Mouse (Mus musculus) forebrain, embryonic 14.5 days (tissue): ENCODE measurements around the gene Gm9999. TPM values are rescaled to one million over a fixed set of nuclear protein-coding genes. Genes with fewer than 3 reads are reported as not detected.
A peak's percentile ranks its signal among the peaks of the same experiment; 100 is the strongest.

Experiments used
- ATAC-seq: fragments of 200-750 bp; cut with Nextera tagmentation; 2 replicates; pipeline ENCODE4 v1.8.0; 2017; ENCODE audit warnings: mild to moderate bottlenecking, moderate library complexity
- DNase-seq: peaks from one replicate; pipeline ENCODE4 v3.0.0-alpha.2; 2015; ENCODE audit warnings: low spot score
- H3K27ac ChIP-seq: fragments of 300-500 bp; sonication (generic); 2 replicates; pipeline ENCODE4 v1.5.1; 2014; ENCODE audit warnings: low read depth, mild to moderate bottlenecking, control low read depth, low read length, moderate library complexity
- H3K27me3 ChIP-seq: fragments of 300-500 bp; sonication (generic); replicated peaks from 2 replicates; pipeline ENCODE4 v1.6.1; 2014; ENCODE audit warnings: low read length, control low read depth, mixed read lengths; ENCODE audit not compliant: control insufficient read depth, insufficient read depth
- H3K36me3 ChIP-seq: fragments of 300-500 bp; sonication (generic); 2 replicates; pipeline ENCODE4 v1.6.1; 2014; ENCODE audit warnings: low read length, control low read depth; ENCODE audit not compliant: control insufficient read depth, insufficient read depth
- H3K4me1 ChIP-seq: fragments of 300-500 bp; sonication (generic); 2 replicates; pipeline ENCODE4 v1.6.1; 2014; ENCODE audit warnings: antibody characterized with exemption, low read length, control low read depth; ENCODE audit not compliant: control insufficient read depth, insufficient read depth
- H3K4me2 ChIP-seq: fragments of 300-500 bp; sonication (generic); 2 replicates; pipeline ENCODE4 v1.6.1; 2014; ENCODE audit warnings: mild to moderate bottlenecking, control low read depth, low read length
- H3K4me3 ChIP-seq: fragments of 300-500 bp; sonication (generic); 2 replicates; pipeline ENCODE4 v1.5.1; 2014; ENCODE audit warnings: low read depth, low read length, control low read depth
- H3K9ac ChIP-seq: fragments of 300-500 bp; sonication (generic); 2 replicates; pipeline ENCODE4 v1.6.1; 2014; ENCODE audit warnings: mild to moderate bottlenecking, low read length, control low read depth, moderate library complexity
- H3K9me3 ChIP-seq: fragments of 300-500 bp; sonication (generic); replicated peaks from 2 replicates; pipeline ENCODE4 v1.6.1; 2016; ENCODE audit warnings: low read length, control low read depth, mixed read lengths; ENCODE audit not compliant: control insufficient read depth
- WGBS: fragments of 180-500 bp; shearing (Covaris S2); extraction: QIAGEN DNeasy Blood & Tissue Kit; methylation state at CpG from one replicate; pipeline ENCODE4 v1.1.7; 2014; 5-methylcytosine and 5-hydroxymethylcytosine counted together
- polyA plus RNA-seq: library from polyadenylated mRNA; unstranded; fragments of >200 nt; fragmentation: Nextera tagmentation; extraction: Ambion mirVana; gene quantifications from 2 replicates; pipeline ENCODE4 v1.2.1, GENCODE M21; 2014

Gene Gm9999
- polyA plus RNA-seq, 1 experiment from 2014 or later: not detected

- H3K27ac ChIP-seq: no peak overlapping the region
- H3K36me3 ChIP-seq: no peaks in the 10 kb centered on the region
- 95% methylated on average over 1 of the region's 1 CpGs for WGBS
- no peak overlapping the region for H3K4me2 ChIP-seq
- H3K4me3 ChIP-seq: no peak overlapping the region
- H3K9ac ChIP-seq: no peak overlapping the region
- ATAC-seq: no peak
- no peaks in the 10 kb centered on the region for H3K27me3 ChIP-seq
- no peak for DNase-seq
- no peaks in the 10 kb centered on the region for H3K9me3 ChIP-seq
- no peaks in the 10 kb centered on the region; the same call in 1 of the 2 replicates for H3K4me1 ChIP-seq
Measured at GRCm38 (mm10) chr7:47027520-47027919, 44.1 kb downstream of the Gm9999 start.

GRCm38 (mm10) chr7:47030517-47031193 is 47.3 kb downstream of the Gm9999 start:
- Histone ChIP-seq H3K4me2 (no peak overlapping the region), H3K9ac (no peak overlapping the region), H3K36me3 (no peaks in the 10 kb centered on the region), H3K4me3 (no peak overlapping the region), H3K27ac (no peak overlapping the region), H3K4me1 (no peaks in the 10 kb centered on the region; the same call in 1 of the 2 replicates), H3K9me3 (no peaks in the 10 kb centered on the region), H3K27me3 (no peaks in the 10 kb centered on the region)
- WGBS: 55% methylated on average over 9 of the region's 9 CpGs
- peak; percentile 51 for DNase-seq
- ATAC-seq: peak; percentile 72

GRCm38 (mm10) chr7:47031371-47031770 is 48.0 kb downstream of the Gm9999 start:
- 74% methylated on average over 4 of the region's 4 CpGs for WGBS

GRCm38 (mm10) chr7:47034785-47035384 is 51.5 kb downstream of the Gm9999 start:
- H3K36me3 ChIP-seq: no peaks in the 10 kb centered on the region
- no peaks in the 10 kb centered on the region for H3K9me3 ChIP-seq
- no peaks in the 10 kb centered on the region for H3K27me3 ChIP-seq
- no peak overlapping the region for H3K4me3 ChIP-seq
- no peak overlapping the region for H3K9ac ChIP-seq
- ATAC-seq (no peak), DNase-seq (no peak)
- H3K27ac ChIP-seq: no peak overlapping the region
- H3K4me1 ChIP-seq: no peaks in the 10 kb centered on the region; the same call in 1 of the 2 replicates
- 93% methylated on average over 4 of the region's 4 CpGs for WGBS
- H3K4me2 ChIP-seq: no peak overlapping the region

More at GRCm38 (mm10) chr7:47031371-47031770, 48.0 kb downstream of the Gm9999 start:
- DNase-seq (no peak), ATAC-seq (no peak)
- H3K4me1 ChIP-seq: no peaks in the 10 kb centered on the region; the same call in 1 of the 2 replicates
- no peaks in the 10 kb centered on the region for H3K27me3 ChIP-seq
- no peak overlapping the region for H3K4me2 ChIP-seq
- H3K4me3 ChIP-seq: no peak overlapping the region
- H3K27ac ChIP-seq: no peak overlapping the region
- H3K9ac ChIP-seq: no peak overlapping the region
- H3K36me3 ChIP-seq: no peaks in the 10 kb centered on the region
- H3K9me3 ChIP-seq: no peaks in the 10 kb centered on the region

- Histone ChIP-seq H3K9ac (no peak overlapping the region), H3K9me3 (no peaks in the 10 kb centered on the region), H3K4me2 (no peak overlapping the region), H3K36me3 (no peaks in the 10 kb centered on the region), H3K4me1 (no peaks in the 10 kb centered on the region; the same call in 1 of the 2 replicates), H3K27me3 (no peaks in the 10 kb centered on the region), H3K4me3 (no peak overlapping the region), H3K27ac (no peak overlapping the region)
- ATAC-seq: no peak
- no peak for DNase-seq
- WGBS: 78% methylated on average over 8 of the region's 8 CpGs
Measured at GRCm38 (mm10) chr7:47035426-47035825, 52.0 kb downstream of the Gm9999 start.

Other genes with a start within 250 kb of the Gm9999 start
- not detected in 2 replicates for gene Saa1, start 240.6 kb upstream of the Gm9999 start, polyA plus RNA-seq
- gene Saa2, start 231.8 kb upstream of the Gm9999 start, polyA plus RNA-seq: not detected in 2 replicates
- 10.1 and 11.3 TPM in 2 replicates for gene Hps5, start 187.5 kb upstream of the Gm9999 start, polyA plus RNA-seq
- 53.1 and 56.7 TPM in 2 replicates for gene Gtf2h1, start 187.5 kb upstream of the Gm9999 start, polyA plus RNA-seq
- 724 and 871 TPM in 2 replicates for gene Ldha, start 142.1 kb upstream of the Gm9999 start, polyA plus RNA-seq
- gene Ldhc, start 122.4 kb upstream of the Gm9999 start, polyA plus RNA-seq: not detected in 2 replicates
- 519 and 545 TPM in 2 replicates for gene Tsg101, start 63.6 kb upstream of the Gm9999 start, polyA plus RNA-seq
- 7.4 and 8.2 TPM in 2 replicates for gene Uevld, start 25.1 kb upstream of the Gm9999 start, polyA plus RNA-seq
- gene Spty2d1, start 24.8 kb downstream of the Gm9999 start, polyA plus RNA-seq: 7.8 and 9.3 TPM in 2 replicates
- gene Tmem86a, start 67.0 kb downstream of the Gm9999 start, polyA plus RNA-seq: 22.0 and 24.1 TPM in 2 replicates
- gene Ptpn5, start 150.1 kb downstream of the Gm9999 start, polyA plus RNA-seq: 53.4 and 65.6 TPM in 2 replicates
- gene Mrgpra6, start 221.3 kb downstream of the Gm9999 start, polyA plus RNA-seq: not detected in 2 replicates